Mouse (Mus musculus) urinary bladder, adult 2 months (tissue): ENCODE results near the gene Rnf25. TPM values are rescaled to one million over a fixed set of nuclear protein-coding genes. Genes with fewer than 3 reads are reported as not detected.

Source experiments
- polyA plus RNA-seq: library from polyadenylated mRNA; depleted of rRNA; stranded (reverse); fragments of >200 nt; gene quantifications from 2 replicates; pipeline ENCODE4 v1.2.3, GENCODE M21; 2012; rRNA removed

Gene Rnf25
- polyA plus RNA-seq, 1 experiment, result 82.9 TPM

Other genes starting within 250 kb of the Rnf25 start
- gene Catip, start 239.3 kb downstream of the Rnf25 start, polyA plus RNA-seq, result 2.7 and 2.9 TPM in 2 replicates
- gene Slc11a1, start 226.2 kb downstream of the Rnf25 start, polyA plus RNA-seq, result 13.2 and 16.5 TPM in 2 replicates
- gene Ctdsp1, start 209.9 kb downstream of the Rnf25 start, polyA plus RNA-seq, result 93.7 and 117 TPM in 2 replicates
- gene Vil1, start 192.0 kb downstream of the Rnf25 start, polyA plus RNA-seq, result 0.07 and 0.10 TPM in 2 replicates
- 21.0 and 24.0 TPM in 2 replicates for gene Cnot9, start 95.3 kb downstream of the Rnf25 start, polyA plus RNA-seq
- 0.30 and 0.47 TPM in 2 replicates for gene Plcd4, start 58.5 kb downstream of the Rnf25 start, polyA plus RNA-seq
- gene Usp37, start 57.1 kb downstream of the Rnf25 start, polyA plus RNA-seq, result 5.8 and 6.5 TPM in 2 replicates
- gene Zfp142, start 13.2 kb downstream of the Rnf25 start, polyA plus RNA-seq, result 9.5 and 11.2 TPM in 2 replicates
- 19.5 and 21.9 TPM in 2 replicates for gene Bcs1l, start 13.1 kb downstream of the Rnf25 start, polyA plus RNA-seq
- 1.8 and 2.1 TPM in 2 replicates for gene Stk36, start within 50 bp of the Rnf25 start, polyA plus RNA-seq
- gene Ttll4, start 60.3 kb upstream of the Rnf25 start, polyA plus RNA-seq, result 13.8 and 15.7 TPM in 2 replicates
- gene Cyp27a1, start 112.2 kb upstream of the Rnf25 start, polyA plus RNA-seq, result 67.0 and 71.9 TPM in 2 replicates
- gene Prkag3, start 147.8 kb upstream of the Rnf25 start, polyA plus RNA-seq, result 0.63 and 0.76 TPM in 2 replicates
- 2.3 and 2.6 TPM in 2 replicates for gene Wnt6, start 170.5 kb upstream of the Rnf25 start, polyA plus RNA-seq
- 0.94 and 1.4 TPM in 2 replicates for gene Wnt10a, start 190.1 kb upstream of the Rnf25 start, polyA plus RNA-seq